Mouse (Mus musculus) embryonic stem cell, embryonic (primary cell): ENCODE results near the gene Gm16427.
"Not testable (repeated sequence)": the region's sequence is repeated elsewhere in the genome, so short reads cannot be mapped to it uniquely, and the experiment has no call there.

ENCODE experiments used
- CTCF ChIA-PET, 4 experiments: fragments of 300-600 bp in 2 of 4; fragments of 350-600 bp in 2 of 4; sonication (Branson Sonifier 250); formaldehyde crosslinking; loops; one replicate each; lab custom pipeline; 2022; ENCODE audit warnings: inconsistent platforms in 2 of 4; lab: Charles Lee
- POLR2A ChIA-PET, 4 experiments: fragments of 300-600 bp in 2 of 4; fragments of 350-600 bp in 2 of 4; sonication (Branson Sonifier 250); formaldehyde crosslinking; loops; one replicate each; lab custom pipeline; 2022; ENCODE audit warnings: antibody characterized with exemption in 4 of 4, inconsistent platforms in 1 of 4; lab: Charles Lee

The Gm16427 gene

DNA sequence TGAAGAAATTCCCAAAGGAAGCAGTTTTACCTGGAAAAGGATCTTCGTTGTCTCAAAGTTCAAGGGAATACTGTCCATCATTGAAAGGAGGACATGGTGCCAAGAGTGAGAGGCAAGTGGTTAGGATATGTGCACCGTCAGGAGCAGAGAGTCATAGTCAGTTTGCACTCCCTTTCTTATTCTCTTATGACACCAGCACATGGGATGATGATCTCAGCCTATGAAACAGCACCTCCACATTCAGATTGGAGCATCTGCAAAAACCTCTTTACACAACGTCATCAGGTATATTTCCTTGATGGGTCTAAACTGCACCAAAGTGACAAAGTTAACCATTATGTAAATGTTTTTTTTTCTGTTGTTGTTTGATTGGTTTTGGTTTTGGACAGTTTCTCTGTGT is at the start of gene Gm16427:
Gene Gm16427, minus strand, starts transcription at position 101 of the 400 bp plus-strand sequence.
- CTCF ChIA-PET, POLR2A ChIA-PET: not testable (repeated sequence)
